Mouse (Mus musculus) ES-E14 (cell line): ENCODE measurements around the gene Cdh3.

Experiments
- CHD2 ChIP-seq: IDR thresholded peaks from 2 replicates; pipeline ENCODE4 v1.6.1; 2014; ENCODE audit warnings: mild to moderate bottlenecking, low read depth, low read length, inconsistent platforms
- HCFC1 ChIP-seq: IDR thresholded peaks from 2 replicates; pipeline ENCODE4 v1.6.1; 2012; ENCODE audit warnings: low read length, inconsistent platforms, borderline replicate concordance; ENCODE audit not compliant: insufficient read depth
- MAFK ChIP-seq: IDR thresholded peaks from 2 replicates; pipeline ENCODE4 v1.6.1; 2014; ENCODE audit warnings: mild to moderate bottlenecking, low read depth, low read length, inconsistent platforms; ENCODE audit not compliant: insufficient read depth
- ZC3H11A ChIP-seq: IDR thresholded peaks from 2 replicates; pipeline ENCODE4 v1.6.1; 2012; ENCODE audit warnings: low read depth, mild to moderate bottlenecking, inconsistent platforms, low read length, borderline replicate concordance
- ZNF384 ChIP-seq: IDR thresholded peaks from 2 replicates; pipeline ENCODE4 v1.6.1; 2012; ENCODE audit warnings: low read depth, low read length, inconsistent platforms

- TF ChIP-seq ZNF384 (no peak), ZC3H11A (no peak), MAFK (no peak), CHD2 (no peak), HCFC1 (no peak)
Observed at GRCm38 (mm10) chr8:106511065-106511501, 392 bp downstream of the Cdh3 start.
